Mouse (Mus musculus) heart, adult 2 months (tissue): ENCODE data around the gene Scarf1.
A peak's percentile ranks its signal among the peaks of the same experiment; 100 is the strongest.

ENCODE experiments used
- CTCF ChIP-seq: fragments of 200-600 bp; IDR thresholded peaks from 2 replicates; pipeline ENCODE4 v1.8.1; 2022; ENCODE audit warnings: antibody characterized with exemption, mild to moderate bottlenecking, moderate library complexity
- EP300 ChIP-seq: fragments of 200-500 bp; IDR thresholded peaks from 2 replicates; pipeline ENCODE4 v1.6.1; 2011; ENCODE audit warnings: low read depth, low read length, control low read depth; ENCODE audit not compliant: insufficient read depth
- POLR2A ChIP-seq: fragments of 200-500 bp; IDR thresholded peaks from 2 replicates; pipeline ENCODE4 v1.6.1; 2011; ENCODE audit warnings: mild to moderate bottlenecking, low read depth, low read length, control low read depth; ENCODE audit not compliant: insufficient read depth

DNA sequence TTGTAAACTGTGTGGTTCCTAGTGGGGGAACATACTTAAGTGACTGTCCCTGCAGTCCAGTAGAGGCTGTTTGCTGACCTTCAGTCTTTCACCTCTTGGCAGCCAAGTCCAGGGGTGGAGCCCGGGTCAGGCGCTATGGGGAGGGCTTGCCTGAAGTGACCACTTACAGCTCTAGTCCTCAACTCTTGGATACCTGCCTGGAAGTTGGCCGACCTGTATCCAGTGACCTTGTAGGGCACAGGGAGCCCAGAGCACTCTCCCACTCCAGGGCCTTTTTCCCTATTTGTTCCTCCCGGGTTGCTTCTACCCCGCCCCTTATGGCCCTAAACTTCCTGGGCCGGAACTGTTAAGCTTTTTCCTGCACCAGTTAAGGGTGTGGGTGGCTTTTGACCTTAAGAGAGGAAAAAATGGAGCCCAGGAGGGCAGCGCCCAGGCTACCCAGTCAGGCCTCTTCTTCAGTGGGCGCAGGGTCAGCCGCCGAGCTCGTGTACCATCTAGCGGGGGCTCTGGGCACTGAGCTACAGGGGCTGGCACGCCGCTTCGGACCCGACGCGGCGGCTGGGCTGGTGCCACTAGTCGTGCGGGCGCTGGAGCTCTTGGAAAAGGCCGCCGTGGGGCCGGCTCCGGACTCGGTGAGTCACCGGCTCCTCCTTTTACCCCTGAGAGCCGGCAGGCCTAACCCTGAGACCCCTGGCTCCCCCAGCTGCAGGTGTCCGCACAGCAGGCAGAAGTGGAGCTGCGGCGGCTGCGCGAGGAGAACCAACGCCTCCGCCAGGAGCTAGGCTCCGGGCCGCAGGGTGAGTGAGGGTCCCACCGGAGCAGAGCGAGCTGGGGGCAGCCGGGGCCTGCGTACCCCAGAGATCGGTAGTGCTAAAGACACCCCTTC is 3.4 kb upstream of the Scarf1 start, which contains the start of gene Rilp:
- TF ChIP-seq POLR2A (no peak; the same call in none of the 2 replicates), CTCF (peak; percentile 30), EP300 (peak; percentile 53)
